Comparison of ENCODE assay signal across 8 mouse cellular contexts in genomic region chr6:47828950-47829349, GRCm38 (mm10). TPM values are rescaled to one million over a fixed set of nuclear protein-coding genes. Genes with fewer than 3 reads are reported as not detected.
DNase-seq lines count a peak whose midpoint lies in the region; TF ChIP-seq lines count a peak whose summit lies in the region.

No protein-coding gene starts in this region.

- no peaks in the 10 kb centered on the region; the same call in 1 of the 2 replicates for H3K4me1 ChIP-seq in cerebellum, adult 2 months (ENCODE audit: control insufficient read depth, insufficient read depth, low read length)
- H3K4me1 ChIP-seq in forebrain, embryonic 10.5 days: peaks cover 18% of the 10 kb centered on the region

- TF ChIP-seq CTCF in cerebellum, adult 2 months (IDR thresholded peaks at IDR 0.05; ENCODE audit: borderline replicate concordance, insufficient read depth, low read depth, low read length): peak; percentile 31; the same call in 1 of the 2 replicates

- H3K27me3 ChIP-seq in cerebellum, adult 2 months (ENCODE audit: control insufficient read depth, insufficient read depth, low read length): no peaks in the 10 kb centered on the region
- no peaks in the 10 kb centered on the region for H3K27me3 ChIP-seq in forebrain, embryonic 10.5 days (ENCODE audit: poor library complexity, severe bottlenecking)

- DNase-seq in cerebellum, adult 2 months: peak in 1 of 2 experiments; percentile 47
- DNase-seq in cerebellum, adult 11-12 months: no peak
- peak; percentile 73 for DNase-seq in 3T3-L1 (ENCODE audit: low read depth, low spot score)
- DNase-seq in forebrain, embryonic 10.5 days (ENCODE audit: extremely low spot score, low spot score): no peak
- peak; percentile 45 for DNase-seq in lung, postnatal 25 days (ENCODE audit: low spot score)
- no peak for DNase-seq in adrenal gland, postnatal 14 days
- no peak for DNase-seq in right cerebral cortex, postnatal 10 days (ENCODE audit: low spot score in 2 of 2)
- DNase-seq in right cerebral cortex, postnatal 36 days (ENCODE audit: low spot score in 2 of 2): no peak

- no peak overlapping the region for H3K27ac ChIP-seq in cerebellum, adult 2 months (ENCODE audit: insufficient read depth, low read length)
- no peak overlapping the region for H3K27ac ChIP-seq in forebrain, embryonic 10.5 days

- peaks cover 25% of the 10 kb centered on the region for H3K36me3 ChIP-seq in forebrain, embryonic 10.5 days (replicated peaks)

- 6% methylated on average over 1 of the region's 1 CpGs for WGBS in cerebellum, adult 2 months
- WGBS in forebrain, embryonic 10.5 days: 47% methylated on average over 1 of the region's 1 CpGs

- H3K9me3 ChIP-seq in forebrain, embryonic 10.5 days: no peaks in the 10 kb centered on the region

- TF ChIP-seq POLR2A in cerebellum, adult 2 months (IDR thresholded peaks at IDR 0.05; ENCODE audit: borderline replicate concordance, insufficient read depth, low read length): no peak

- H3K4me3 ChIP-seq in cerebellum, adult 2 months (replicated peaks; ENCODE audit: insufficient read depth, low read depth, low read length): no peak overlapping the region
- H3K4me3 ChIP-seq in forebrain, embryonic 10.5 days: peak overlapping the region; percentile 88; the same call in 1 of the 2 replicates

RNA-seq across cellular contexts. Expression of gene Zfp786, which starts 1.7 kb away (rescaled TPM):
- 2.9 and 3.0 TPM in 2 replicates for polyA plus RNA-seq in cerebellum, adult 2 months (2012; rRNA removed)
- polyA plus RNA-seq in forebrain, embryonic 10.5 days (2016; fragmentation: Nextera tagmentation; extraction: Ambion mirVana): 6.9 and 7.8 TPM in 2 replicates
- total RNA-seq in adrenal gland, postnatal 14 days (2021): 1.2 and 1.3 TPM in 2 replicates

RNA-seq across cellular contexts. Expression of gene Zfp398, which starts 6.5 kb away (rescaled TPM):
- 20.0 and 21.2 TPM in 2 replicates for polyA plus RNA-seq in cerebellum, adult 2 months (2012; rRNA removed)
- polyA plus RNA-seq in forebrain, embryonic 10.5 days (2016; fragmentation: Nextera tagmentation; extraction: Ambion mirVana): 8.2 and 8.9 TPM in 2 replicates
- 9.3 and 12.0 TPM in 2 replicates for total RNA-seq in adrenal gland, postnatal 14 days (2021)

RNA-seq across cellular contexts. Expression of gene Pdia4, which starts 15.7 kb away (rescaled TPM):
- polyA plus RNA-seq in cerebellum, adult 2 months (2012; rRNA removed): 30.1 and 31.9 TPM in 2 replicates
- polyA plus RNA-seq in forebrain, embryonic 10.5 days (2016; fragmentation: Nextera tagmentation; extraction: Ambion mirVana): 275 and 311 TPM in 2 replicates
- 80.5 and 90.4 TPM in 2 replicates for total RNA-seq in adrenal gland, postnatal 14 days (2021)

RNA-seq across cellular contexts. Expression of gene Zfp282, which starts 48.1 kb away (rescaled TPM):
- 14.0 and 16.6 TPM in 2 replicates for polyA plus RNA-seq in cerebellum, adult 2 months (2012; rRNA removed)
- polyA plus RNA-seq in forebrain, embryonic 10.5 days (2016; fragmentation: Nextera tagmentation; extraction: Ambion mirVana): 14.7 and 15.0 TPM in 2 replicates
- 11.6 and 13.7 TPM in 2 replicates for total RNA-seq in adrenal gland, postnatal 14 days (2021)

Comparison
In these comparisons a context has a peak if more than half of its experiments do, and no peak if none do; other contexts are left out.
1. DNase-seq: peak in 3T3-L1 (single experiment) and lung, postnatal 25 days (single experiment); none in cerebellum, adult 11-12 months (single experiment), forebrain, embryonic 10.5 days (single experiment), adrenal gland, postnatal 14 days (single experiment), right cerebral cortex, postnatal 10 days (0 of 2) and right cerebral cortex, postnatal 36 days (0 of 2).